Comparison of ENCODE assay signal across 15 mouse cellular contexts in the genomic region with DNA sequence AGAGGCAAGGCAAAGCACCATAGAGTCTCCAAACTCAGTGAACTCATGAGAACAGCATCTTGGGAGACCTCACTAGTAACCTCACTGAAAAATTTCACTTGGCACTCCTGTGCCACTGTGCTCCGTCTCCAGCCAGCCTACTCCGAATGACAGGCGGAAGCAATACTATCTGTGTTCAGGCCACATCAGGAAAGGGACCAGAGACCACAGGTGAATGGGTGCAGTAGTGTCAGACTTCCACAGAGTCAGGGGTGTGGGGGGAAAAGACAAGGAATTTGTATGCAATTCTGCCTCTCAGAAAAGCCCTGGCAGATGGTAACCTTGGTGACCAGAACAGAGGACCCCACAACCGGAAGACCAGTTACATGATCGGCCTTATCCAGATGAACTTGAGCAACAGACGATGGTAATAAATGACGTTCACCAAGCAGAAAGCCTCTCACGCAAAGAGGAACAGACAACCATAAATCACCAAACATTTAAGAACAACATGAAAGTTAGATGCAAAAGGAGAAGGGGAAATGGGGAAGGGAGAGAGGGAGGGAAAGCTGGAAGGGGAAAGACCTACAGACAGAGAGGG.
"Had no signal": no experiment of that assay in that cellular context is flagged by ENCODE, and none has a peak within 500 bp of the region (broad histone marks: within the 10 kb centered on the region; RNA-seq: fewer than 3 reads in every experiment).

No protein-coding gene starts in this region.

- ATAC-seq: hindbrain, embryonic 16.5 days; inflammation-experienced regulatory T-cells, adult 6 months; intestine, embryonic 15.5 days; intestine, postnatal 0 days; liver, embryonic 12.5 days had no signal

- DNase-seq: gastrocnemius, postnatal 14 days; gastrocnemius, postnatal 36 days; heart, adult 2 months; heart, postnatal 14 days; heart, postnatal 36 days; kidney, adult 18-20 months; kidney, adult 8-10 months; kidney, postnatal 25 days; kidney, postnatal 4 days; left cerebral cortex, postnatal 4 days had no signal
